Mouse (Mus musculus) ES-Bruce4 (cell line): Measurements from ENCODE around the gene Zcchc14.

ENCODE experiments used
- CTCF ChIP-seq: IDR thresholded peaks from one replicate; pipeline ENCODE4 v1.8.1; 2011; ENCODE audit warnings: low read depth, low read length
- POLR2A ChIP-seq: IDR thresholded peaks from one replicate; pipeline ENCODE4 v1.8.1; 2011; ENCODE audit warnings: low read length; ENCODE audit not compliant: insufficient read depth

DNA sequence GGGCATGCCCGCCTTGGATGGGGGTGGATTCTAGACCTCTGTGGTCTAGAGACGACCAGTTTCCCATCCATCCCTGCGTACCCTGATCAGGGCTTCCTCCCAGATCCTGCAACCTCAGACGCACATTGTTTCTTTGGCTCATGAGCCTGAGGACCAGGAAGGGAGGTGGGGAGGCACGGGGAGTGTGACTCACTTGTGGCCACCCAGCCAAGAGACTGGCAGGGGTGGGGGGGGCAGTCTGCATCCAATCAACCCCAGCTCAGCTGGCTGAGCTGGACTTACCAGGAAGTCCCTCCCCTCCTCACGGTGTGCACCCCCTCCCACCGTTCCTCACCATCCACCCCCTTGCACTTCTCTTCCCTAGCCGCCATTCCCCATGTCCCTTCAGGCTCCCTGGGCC is 16.5 kb upstream of the Zcchc14 start:
- TF ChIP-seq CTCF, result no peak
- TF ChIP-seq POLR2A, result peak; percentile 8
